Mouse (Mus musculus) MEL (cell line): ENCODE data around the gene Csn1s2b. TPM values are rescaled to one million over a fixed set of nuclear protein-coding genes. Genes with fewer than 3 reads are reported as not detected.

Source experiments
- DNase-seq: peaks from one replicate; pipeline ENCODE4 v3.0.0; 2011; ENCODE audit warnings: low read depth, low spot score
- H3K27ac ChIP-seq: 2 replicates; pipeline ENCODE4 v1.5.1; 2012; ENCODE audit warnings: low read depth, mild to moderate bottlenecking, control low read depth, low read length, moderate library complexity; ENCODE audit not compliant: control insufficient read depth
- H3K27me3 ChIP-seq, 2 experiments: fragments of 150-350 bp in 1 of 2; sonication (generic) in 1 of 2; 2 replicates each; pipeline ENCODE4 v1.6.1; 2012; ENCODE audit warnings: low read length in 2 of 2, mild to moderate bottlenecking in 2 of 2, improper control_type of control experiment in 1 of 2, moderate library complexity in 1 of 2; ENCODE audit not compliant: insufficient read depth in 2 of 2, control insufficient read depth in 1 of 2
- H3K36me3 ChIP-seq, 2 experiments: 2 replicates each; pipeline ENCODE4 v1.6.1; 2012 to 2014; ENCODE audit warnings: low read length in 2 of 2, improper control_type of control experiment in 1 of 2, inconsistent platforms in 1 of 2, mild to moderate bottlenecking in 1 of 2; ENCODE audit not compliant: insufficient read depth in 2 of 2, control insufficient read depth in 1 of 2
- H3K4me1 ChIP-seq, 2 experiments: fragments of 150-350 bp in 1 of 2; sonication (generic) in 1 of 2; 2 replicates each; pipeline ENCODE4 v1.6.1; 2012; ENCODE audit warnings: low read length in 2 of 2, improper control_type of control experiment in 1 of 2, mild to moderate bottlenecking in 1 of 2; ENCODE audit not compliant: insufficient read depth in 2 of 2, control insufficient read depth in 1 of 2
- H3K4me3 ChIP-seq, 2 experiments: fragments of 150-350 bp in 1 of 2; sonication (generic) in 1 of 2; 2 replicates each; pipeline ENCODE4 v1.5.1; 2012; ENCODE audit warnings: low read depth in 2 of 2, low read length in 2 of 2, mild to moderate bottlenecking in 2 of 2, moderate library complexity in 2 of 2, control low read depth in 1 of 2, improper control_type of control experiment in 1 of 2; ENCODE audit not compliant: control insufficient read depth in 1 of 2, insufficient read depth in 1 of 2
- H3K79me2 ChIP-seq: 2 replicates; pipeline ENCODE4 v1.6.1; 2012; ENCODE audit warnings: mild to moderate bottlenecking, low read length, moderate library complexity; ENCODE audit not compliant: control insufficient read depth, poor library complexity, insufficient read depth
- H3K9ac ChIP-seq: 2 replicates; pipeline ENCODE4 v1.6.1; 2012; ENCODE audit warnings: low read depth, mild to moderate bottlenecking, control low read depth, low read length, moderate library complexity; ENCODE audit not compliant: control insufficient read depth, poor library complexity, severe bottlenecking
- H3K9me3 ChIP-seq: fragments of 150-350 bp; sonication (generic); replicated peaks from 2 replicates; pipeline ENCODE4 v1.6.1; 2012; ENCODE audit warnings: mild to moderate bottlenecking, low read length, improper control_type of control experiment, moderate library complexity; ENCODE audit not compliant: insufficient read depth
- BHLHE40 ChIP-seq: IDR thresholded peaks from 2 replicates; pipeline ENCODE4 v1.6.1; 2012; ENCODE audit warnings: low read depth, mild to moderate bottlenecking, inconsistent platforms, low read length, improper control_type of control experiment, borderline replicate concordance
- CHD2 ChIP-seq: IDR thresholded peaks from 2 replicates; pipeline ENCODE4 v1.6.1; 2011; ENCODE audit warnings: low read length, improper control_type of control experiment
- ELF1 ChIP-seq: IDR thresholded peaks from 2 replicates; pipeline ENCODE4 v1.6.1; 2014; ENCODE audit warnings: low read depth, mild to moderate bottlenecking, inconsistent platforms, low read length, improper control_type of control experiment, moderate library complexity
- EP300 ChIP-seq, 2 experiments: IDR thresholded peaks; 2 replicates each; pipeline ENCODE4 v1.6.1; 2011; ENCODE audit warnings: improper control_type of control experiment in 2 of 2, low read length in 2 of 2, low read depth in 1 of 2, mild to moderate bottlenecking in 1 of 2
- GATA1 ChIP-seq: IDR thresholded peaks from 2 replicates; pipeline ENCODE4 v1.6.1; 2011; ENCODE audit warnings: low read depth, low read length, improper control_type of control experiment
- HCFC1 ChIP-seq: IDR thresholded peaks from 2 replicates; pipeline ENCODE4 v1.6.1; 2012; ENCODE audit warnings: low read depth, mild to moderate bottlenecking, inconsistent platforms, low read length, improper control_type of control experiment, moderate library complexity
- JUND ChIP-seq: IDR thresholded peaks from 2 replicates; pipeline ENCODE4 v1.6.1; 2011; ENCODE audit warnings: low read depth, mild to moderate bottlenecking, improper control_type of control experiment, low read length
- MAX ChIP-seq: IDR thresholded peaks from 2 replicates; pipeline ENCODE4 v1.6.1; 2011; ENCODE audit warnings: low read length, improper control_type of control experiment
- MEF2A ChIP-seq: IDR thresholded peaks from 2 replicates; pipeline ENCODE4 v1.6.1; 2014; ENCODE audit warnings: low read depth, mild to moderate bottlenecking, inconsistent platforms, low read length, improper control_type of control experiment; ENCODE audit not compliant: poor library complexity, insufficient replicate concordance, severe bottlenecking; ENCODE audit errors: extremely low read depth
- MYB ChIP-seq: IDR thresholded peaks from 2 replicates; pipeline ENCODE4 v1.6.1; 2011; ENCODE audit warnings: mild to moderate bottlenecking, low read depth, low read length, improper control_type of control experiment
- MYC ChIP-seq: IDR thresholded peaks from 2 replicates; pipeline ENCODE4 v1.6.1; 2011; ENCODE audit warnings: low read depth, mild to moderate bottlenecking, low read length, improper control_type of control experiment, moderate library complexity
- NELFE ChIP-seq: IDR thresholded peaks from 2 replicates; pipeline ENCODE4 v1.6.1; 2011; ENCODE audit warnings: low read depth, low read length, improper control_type of control experiment
- NRF1 ChIP-seq: IDR thresholded peaks from 2 replicates; pipeline ENCODE4 v1.6.1; 2014; ENCODE audit warnings: low read depth, mild to moderate bottlenecking, inconsistent platforms, low read length, improper control_type of control experiment, moderate library complexity; ENCODE audit not compliant: poor library complexity, insufficient read depth, severe bottlenecking
- POLR2A ChIP-seq, 2 experiments: IDR thresholded peaks; 2 replicates each; pipeline ENCODE4 v1.6.1; 2011 to 2012; ENCODE audit warnings: low read length in 2 of 2, mild to moderate bottlenecking in 2 of 2, control low read depth in 1 of 2, improper control_type of control experiment in 1 of 2, low read depth in 1 of 2, moderate library complexity in 1 of 2; ENCODE audit not compliant: control insufficient read depth in 1 of 2, insufficient read depth in 1 of 2, poor library complexity in 1 of 2
- POLR2AphosphoS5 ChIP-seq: IDR thresholded peaks from 2 replicates; pipeline ENCODE4 v1.6.1; 2012; ENCODE audit warnings: low read depth, borderline replicate concordance, mild to moderate bottlenecking, inconsistent platforms, low read length, moderate library complexity, mixed read lengths
- TAL1 ChIP-seq: IDR thresholded peaks from 2 replicates; pipeline ENCODE4 v1.6.1; 2012; ENCODE audit warnings: mild to moderate bottlenecking, inconsistent platforms, low read length, moderate library complexity, mixed read lengths
- TBP ChIP-seq: IDR thresholded peaks from 2 replicates; pipeline ENCODE4 v1.8.0; 2011; ENCODE audit warnings: low read depth, low read length, improper control_type of control experiment
- TCF12 ChIP-seq: IDR thresholded peaks from 2 replicates; pipeline ENCODE4 v1.6.1; 2014; ENCODE audit warnings: low read depth, mild to moderate bottlenecking, inconsistent platforms, low read length, improper control_type of control experiment, moderate library complexity
- UBTF ChIP-seq: IDR thresholded peaks from 2 replicates; pipeline ENCODE4 v1.6.1; 2012; ENCODE audit warnings: low read depth, mild to moderate bottlenecking, inconsistent platforms, low read length, improper control_type of control experiment, moderate library complexity, borderline replicate concordance; ENCODE audit not compliant: insufficient read depth
- USF1 ChIP-seq: IDR thresholded peaks from 2 replicates; pipeline ENCODE4 v1.6.1; 2014; ENCODE audit warnings: low read depth, mild to moderate bottlenecking, inconsistent platforms, low read length, improper control_type of control experiment, moderate library complexity
- USF2 ChIP-seq, 2 experiments: IDR thresholded peaks; 2 replicates each; pipeline ENCODE4 v1.6.1; 2011 to 2012; ENCODE audit warnings: improper control_type of control experiment in 2 of 2, low read length in 2 of 2, borderline replicate concordance in 1 of 2, inconsistent platforms in 1 of 2, low read depth in 1 of 2, mild to moderate bottlenecking in 1 of 2; ENCODE audit not compliant: insufficient read depth in 1 of 2
- ZC3H11A ChIP-seq: IDR thresholded peaks from 2 replicates; pipeline ENCODE4 v1.6.1; 2012; ENCODE audit warnings: low read depth, mild to moderate bottlenecking, inconsistent platforms, low read length, improper control_type of control experiment
- ZMIZ1 ChIP-seq: IDR thresholded peaks from 2 replicates; pipeline ENCODE4 v1.6.1; 2012; ENCODE audit warnings: low read depth, mild to moderate bottlenecking, inconsistent platforms, low read length, improper control_type of control experiment, moderate library complexity
- ZNF384 ChIP-seq: IDR thresholded peaks from 2 replicates; pipeline ENCODE4 v1.6.1; 2012; ENCODE audit warnings: low read depth, mild to moderate bottlenecking, inconsistent platforms, low read length, improper control_type of control experiment
- polyA plus RNA-seq, 2 experiments: library from polyadenylated mRNA; stranded (reverse) in 1 of 2; unstranded in 1 of 2; fragments of >175 nt in 1 of 2; fragments of >200 nt in 1 of 2; gene quantifications; 2 replicates each; pipeline versions ENCODE4 v1.2.1 to v1.2.4; 2012; ENCODE audit warnings: low replicate concordance in 2 of 2, low read depth in 1 of 2; ENCODE audit not compliant: insufficient read length in 2 of 2, insufficient read depth in 1 of 2, missing spikeins in 1 of 2
- total RNA-seq: library from RNA; depleted of rRNA; stranded (reverse); fragments of 300-350 nt; gene quantifications from 2 replicates; pipeline ENCODE4 v1.2.3, GENCODE M21; 2012

The Csn1s2b gene
- total and polyA plus RNA-seq, 3 experiments, result not detected

- TF ChIP-seq HCFC1 (no peak), MEF2A (no peak), POLR2A (IDR thresholded peaks at IDR 0.05; ENCODE audit: control insufficient read depth in 1 of 2, insufficient read depth in 1 of 2, low read depth in 1 of 2, low read length in 2 of 2, poor library complexity in 1 of 2) (no peak), EP300 (IDR thresholded peaks at IDR 0.05; ENCODE audit: low read depth in 1 of 2, low read length in 2 of 2) (no peak), TAL1 (no peak), GATA1 (no peak), ZMIZ1 (no peak), UBTF (no peak), NRF1 (no peak), NELFE (no peak), ZNF384 (no peak), MYC (no peak), ELF1 (no peak), TCF12 (no peak), BHLHE40 (no peak), TBP (no peak), CHD2 (no peak), ZC3H11A (no peak), POLR2AphosphoS5 (no peak)
- Histone ChIP-seq H3K27ac (no peak within 1 kb of the TSS), H3K79me2 (no peaks in the 10 kb centered on the region), H3K9ac (no peak within 1 kb of the TSS), H3K36me3 (no peaks in the 10 kb centered on the region), H3K9me3 (no peaks in the 10 kb centered on the region), H3K4me1 (no peaks in the 10 kb centered on the region), H3K27me3 (no peaks in the 10 kb centered on the region), H3K4me3 (no peak within 1 kb of the TSS)
- no peak for DNase-seq
Measured at GRCm38 (mm10) chr5:87774267-87774666, 33.6 kb upstream of the Csn1s2b start, which contains the start of gene Csn1s2a. TSS of gene Csn1s2a (plus strand) at chr5:87774567.

DNA sequence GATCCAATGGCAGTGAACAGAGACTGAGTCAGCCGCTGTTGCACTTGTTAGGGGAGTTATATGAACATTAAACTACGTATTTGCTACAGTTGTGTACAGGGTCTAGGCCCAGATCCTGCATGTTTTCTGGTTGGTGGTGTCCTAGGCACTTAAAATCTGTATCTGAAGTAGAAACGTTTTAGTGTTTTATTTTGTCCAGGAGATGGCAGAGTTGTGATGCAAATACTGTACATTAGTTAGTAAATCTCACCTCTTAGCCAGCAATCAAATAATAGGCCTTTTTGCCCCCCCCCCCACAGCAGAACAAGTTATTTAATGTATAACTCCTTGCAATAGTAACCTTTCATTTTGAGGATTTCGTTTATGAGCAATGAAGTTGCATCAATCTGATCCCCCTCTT lies 25.2 kb upstream of the Csn1s2b start:
- H3K4me3 ChIP-seq, result no peak overlapping the region
- no peak overlapping the region for H3K27ac ChIP-seq
- no peaks in the 10 kb centered on the region for H3K27me3 ChIP-seq
- DNase-seq, result no peak
- H3K4me1 ChIP-seq, result no peaks in the 10 kb centered on the region
- H3K36me3 ChIP-seq, result no peaks in the 10 kb centered on the region
- no peaks in the 10 kb centered on the region for H3K79me2 ChIP-seq
- TF ChIP-seq MYB (no peak), ZMIZ1 (no peak), USF1 (no peak), MAX (no peak), MYC (no peak), JUND (no peak), USF2 (IDR thresholded peaks at IDR 0.05; ENCODE audit: borderline replicate concordance in 1 of 2, insufficient read depth in 1 of 2, low read depth in 1 of 2, low read length in 2 of 2) (no peak)
- no peaks in the 10 kb centered on the region for H3K9me3 ChIP-seq
- no peak overlapping the region for H3K9ac ChIP-seq
